Mouse (Mus musculus): Measurements from ENCODE around the gene Gm13212. TPM values are rescaled to one million over a fixed set of nuclear protein-coding genes. Genes with fewer than 3 reads are reported as not detected.
A peak's percentile ranks its signal among the peaks of the same experiment; 100 is the strongest.
"Not testable (repeated sequence)": the region's sequence is repeated elsewhere in the genome, so short reads cannot be mapped to it uniquely, and the experiment has no call there.

The Gm13212 gene
- total RNA-seq, 1 experiment, result 22.0 TPM

- in situ Hi-C loops (cut with MboI; ENCODE audit: low sequenced_read_pairs in 2 of 2, unreplicated experiment in 2 of 2); H3K36me3 ChIP-seq (ENCODE audit: control insufficient read depth, insufficient read depth, low read length, poor library complexity, severe bottlenecking); H3K9me3 ChIP-seq (ENCODE audit: control insufficient read depth, insufficient read depth, low read depth, low read length); H3K4me3 ChIP-seq (ENCODE audit: insufficient read depth in 1 of 2, low read depth in 1 of 2, low read length in 2 of 2, poor library complexity in 1 of 2, severe bottlenecking in 1 of 2); H3K9ac ChIP-seq (ENCODE audit: insufficient read depth, low read depth, low read length, poor library complexity, severe bottlenecking); H3K4me1 ChIP-seq (ENCODE audit: control insufficient read depth in 2 of 2, insufficient read depth in 2 of 2, low read length in 2 of 2, poor library complexity in 1 of 2); H3K27ac ChIP-seq (ENCODE audit: insufficient read depth, low read depth, low read length, poor library complexity, severe bottlenecking); DNase-seq (ENCODE audit: low read depth, low spot score): not testable (repeated sequence)
Observed at GRCm38 (mm10) chr4:145594798-145595197, 9.8 kb downstream of the Gm13212 start.

- peak; percentile 48 for DNase-seq (ENCODE audit: low read depth, low spot score)
- peak overlapping the region; percentile 70 for H3K27ac ChIP-seq (ENCODE audit: insufficient read depth, low read depth, low read length, poor library complexity, severe bottlenecking)
- H3K36me3 ChIP-seq (ENCODE audit: control insufficient read depth, insufficient read depth, low read length, poor library complexity, severe bottlenecking); H3K9me3 ChIP-seq (ENCODE audit: control insufficient read depth, insufficient read depth, low read depth, low read length); H3K4me1 ChIP-seq (ENCODE audit: control insufficient read depth in 2 of 2, insufficient read depth in 2 of 2, low read length in 2 of 2, poor library complexity in 1 of 2); in situ Hi-C loops (cut with MboI; ENCODE audit: low sequenced_read_pairs in 2 of 2, unreplicated experiment in 2 of 2): not testable (repeated sequence)
- H3K4me3 ChIP-seq (ENCODE audit: insufficient read depth in 1 of 2, low read depth in 1 of 2, low read length in 2 of 2, poor library complexity in 1 of 2, severe bottlenecking in 1 of 2), result peak overlapping the region; percentile 64 to 70
- H3K9ac ChIP-seq (ENCODE audit: insufficient read depth, low read depth, low read length, poor library complexity, severe bottlenecking), result peak overlapping the region; percentile 73
Observed at GRCm38 (mm10) chr4:145640416-145641185, 55.6 kb downstream of the Gm13212 start.

GRCm38 (mm10) chr4:145670385-145670784, 85.4 kb downstream of the Gm13212 start, which contains the start of gene Zfp980:
Zfp980 (plus strand) TSS chr4:145670685.
- H3K4me1 ChIP-seq (ENCODE audit: control insufficient read depth in 2 of 2, insufficient read depth in 2 of 2, low read length in 2 of 2, poor library complexity in 1 of 2); H3K27ac ChIP-seq (ENCODE audit: insufficient read depth, low read depth, low read length, poor library complexity, severe bottlenecking); in situ Hi-C loops (cut with MboI; ENCODE audit: low sequenced_read_pairs in 2 of 2, unreplicated experiment in 2 of 2); DNase-seq (ENCODE audit: low read depth, low spot score); H3K36me3 ChIP-seq (ENCODE audit: control insufficient read depth, insufficient read depth, low read length, poor library complexity, severe bottlenecking); H3K9me3 ChIP-seq (ENCODE audit: control insufficient read depth, insufficient read depth, low read depth, low read length): not testable (repeated sequence)
- Histone ChIP-seq H3K9ac (ENCODE audit: insufficient read depth, low read depth, low read length, poor library complexity, severe bottlenecking) (peak within 1 kb of the TSS; percentile 38; the same call in 1 of the 2 replicates), H3K4me3 (ENCODE audit: insufficient read depth in 1 of 2, low read depth in 1 of 2, low read length in 2 of 2, poor library complexity in 1 of 2, severe bottlenecking in 1 of 2) (peak within 1 kb of the TSS; percentile 60 to 64)

- peak overlapping the region; percentile 67; the same call in 1 of the 2 replicates for H3K27ac ChIP-seq (ENCODE audit: insufficient read depth, low read depth, low read length, poor library complexity, severe bottlenecking)
- H3K9me3 ChIP-seq (ENCODE audit: control insufficient read depth, insufficient read depth, low read depth, low read length); in situ Hi-C loops (cut with MboI; ENCODE audit: low sequenced_read_pairs in 2 of 2, unreplicated experiment in 2 of 2); H3K36me3 ChIP-seq (ENCODE audit: control insufficient read depth, insufficient read depth, low read length, poor library complexity, severe bottlenecking); DNase-seq (ENCODE audit: low read depth, low spot score); H3K4me1 ChIP-seq (ENCODE audit: control insufficient read depth in 2 of 2, insufficient read depth in 2 of 2, low read length in 2 of 2, poor library complexity in 1 of 2): not testable (repeated sequence)
- H3K4me3 ChIP-seq (ENCODE audit: insufficient read depth in 1 of 2, low read depth in 1 of 2, low read length in 2 of 2, poor library complexity in 1 of 2, severe bottlenecking in 1 of 2), result peak overlapping the region; percentile 36 to 63
- peak overlapping the region; percentile 48; the same call in 1 of the 2 replicates for H3K9ac ChIP-seq (ENCODE audit: insufficient read depth, low read depth, low read length, poor library complexity, severe bottlenecking)
Observed at GRCm38 (mm10) chr4:145674286-145674780, 89.4 kb downstream of the Gm13212 start.

Other genes starting within 250 kb of the Gm13212 start
- 105 and 149 TPM in 2 replicates for gene Zfp990, start 74.4 kb upstream of the Gm13212 start, total RNA-seq (2012; rRNA removed)
- gene Zfp980, start 85.5 kb downstream of the Gm13212 start, total RNA-seq (2012; rRNA removed), result 204 and 240 TPM in 2 replicates

All from ES-E14 (cell line).